Mouse (Mus musculus) limb, embryonic 14.5 days (tissue): ENCODE measurements around the gene Pak1ip1. TPM values are rescaled to one million over a fixed set of nuclear protein-coding genes. Genes with fewer than 3 reads are reported as not detected.

Experiments
- ATAC-seq: fragments of 200-750 bp; cut with Nextera tagmentation; 2 replicates; pipeline ENCODE4 v1.8.0; 2017; ENCODE audit warnings: low read depth, moderate number of reproducible peaks, moderate TSS enrichment; ENCODE audit not compliant: low FRiP score
- DNase-seq: peaks from one replicate; pipeline ENCODE4 v3.0.0-alpha.2; 2015; ENCODE audit warnings: low spot score
- H3K27ac ChIP-seq: fragments of 300-500 bp; sonication (generic); replicated peaks from 2 replicates; pipeline ENCODE4 v1.5.1; 2014; ENCODE audit warnings: low read depth, mild to moderate bottlenecking, low read length, moderate library complexity, mixed read lengths
- H3K27me3 ChIP-seq: fragments of 300-500 bp; sonication (generic); 2 replicates; pipeline ENCODE4 v1.6.1; 2014; ENCODE audit warnings: low read length, mixed read lengths; ENCODE audit not compliant: control insufficient read depth, insufficient read depth
- H3K36me3 ChIP-seq: fragments of 300-500 bp; sonication (generic); 2 replicates; pipeline ENCODE4 v1.6.1; 2014; ENCODE audit warnings: mild to moderate bottlenecking, low read length, moderate library complexity, mixed read lengths; ENCODE audit not compliant: control insufficient read depth, insufficient read depth
- H3K4me1 ChIP-seq: fragments of 300-500 bp; sonication (generic); 2 replicates; pipeline ENCODE4 v1.6.1; 2014; ENCODE audit warnings: antibody characterized with exemption, low read length, mixed read lengths; ENCODE audit not compliant: control insufficient read depth, insufficient read depth
- H3K4me2 ChIP-seq: fragments of 300-500 bp; sonication (generic); replicated peaks from 2 replicates; pipeline ENCODE4 v1.6.1; 2014; ENCODE audit warnings: low read depth, mild to moderate bottlenecking, low read length, moderate library complexity; ENCODE audit not compliant: severe bottlenecking
- H3K4me3 ChIP-seq: fragments of 300-500 bp; sonication (generic); replicated peaks from 2 replicates; pipeline ENCODE4 v1.5.1; 2014; ENCODE audit warnings: low read length
- H3K9ac ChIP-seq: fragments of 300-500 bp; sonication (generic); 2 replicates; pipeline ENCODE4 v1.6.1; 2014; ENCODE audit warnings: mild to moderate bottlenecking, low read depth, low read length, moderate library complexity; ENCODE audit not compliant: severe bottlenecking
- H3K9me3 ChIP-seq: fragments of 300-500 bp; sonication (generic); 2 replicates; pipeline ENCODE4 v1.6.1; 2016; ENCODE audit warnings: low read length; ENCODE audit not compliant: control insufficient read depth
- POLR2A ChIP-seq: fragments of 200-500 bp; IDR thresholded peaks from 2 replicates; pipeline ENCODE4 v1.8.0; 2012; ENCODE audit warnings: inconsistent platforms, mild to moderate bottlenecking, moderate library complexity, borderline replicate concordance; ENCODE audit not compliant: insufficient read depth, insufficient read length; ENCODE audit errors: extremely low read depth
- WGBS: fragments of 180-500 bp; shearing (Covaris S2); extraction: QIAGEN DNeasy Blood & Tissue Kit; methylation state at CpG from one replicate; pipeline ENCODE4 v1.1.7; 2014; 5-methylcytosine and 5-hydroxymethylcytosine counted together
- polyA plus RNA-seq, 2 experiments: library from polyadenylated mRNA; depleted of rRNA in 1 of 2; stranded (reverse) in 1 of 2; unstranded in 1 of 2; fragments of >200 nt; fragmentation: Nextera tagmentation in 1 of 2; extraction: Ambion mirVana in 1 of 2; gene quantifications; 2 replicates each; pipeline versions ENCODE4 v1.2.1 to v1.2.3; 2012 to 2014

Gene Pak1ip1
- polyA plus RNA-seq, 2 experiments: 54.0 to 55.7 TPM

DNA sequence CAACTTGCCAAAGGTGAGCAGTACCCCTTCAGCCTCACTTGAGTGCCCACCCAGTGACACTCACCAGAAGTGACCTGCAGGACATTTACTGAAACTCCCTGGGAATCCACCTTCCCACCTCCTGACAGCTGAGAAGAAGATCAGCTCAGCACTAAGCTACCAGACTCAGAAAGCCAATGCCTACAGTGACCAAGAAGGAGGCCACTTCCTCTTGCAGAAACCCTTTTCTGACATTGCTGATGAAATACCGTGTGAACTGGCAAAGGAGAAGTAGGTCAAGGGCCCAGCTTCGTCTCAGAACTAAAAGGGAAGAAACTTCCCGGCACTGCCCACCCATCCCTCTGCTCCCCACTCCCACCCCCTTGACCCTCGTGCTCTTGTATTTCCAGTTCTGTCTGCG, 32.3 kb upstream of the Pak1ip1 start:
- H3K4me3 ChIP-seq: no peak overlapping the region
- H3K9me3 ChIP-seq: no peaks in the 10 kb centered on the region
- WGBS: 76% methylated on average over 5 of the region's 5 CpGs
- H3K4me2 ChIP-seq: no peak overlapping the region
- TF ChIP-seq POLR2A: no peak
- H3K4me1 ChIP-seq: no peaks in the 10 kb centered on the region
- no peak overlapping the region for H3K27ac ChIP-seq
- ATAC-seq (no peak), DNase-seq (no peak)
- H3K9ac ChIP-seq: no peak overlapping the region
- H3K27me3 ChIP-seq: no peaks in the 10 kb centered on the region
- no peaks in the 10 kb centered on the region for H3K36me3 ChIP-seq

DNA sequence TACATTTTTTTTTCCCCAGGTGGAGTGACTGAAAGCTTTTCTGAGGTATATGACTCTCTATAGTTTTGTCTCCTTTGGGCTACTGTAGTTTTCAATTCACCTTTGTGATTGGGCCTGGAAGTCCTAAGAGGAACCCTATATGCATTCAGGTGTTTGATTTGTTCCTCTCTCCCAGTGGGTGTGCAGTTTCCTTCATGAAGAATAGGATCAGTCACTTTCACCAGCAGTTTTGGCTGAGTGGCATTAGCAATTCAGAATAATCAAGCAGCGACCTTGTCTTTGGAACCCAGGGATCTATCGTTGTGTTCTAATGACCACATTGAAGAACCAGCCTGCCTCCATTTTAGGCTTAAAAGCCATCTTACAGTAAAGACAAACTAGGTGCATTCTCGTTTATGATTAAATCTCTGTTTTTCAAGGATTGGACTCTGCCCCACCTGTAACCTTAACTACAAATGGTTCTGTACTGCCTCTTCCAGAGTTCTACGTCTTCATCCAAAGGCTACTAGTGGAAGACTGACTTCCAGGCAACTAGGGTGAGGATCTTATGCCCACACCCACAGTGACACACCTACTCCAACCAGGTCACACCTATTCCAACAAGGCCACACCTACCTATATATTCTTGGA, 30.9 kb upstream of the Pak1ip1 start:
- Histone ChIP-seq H3K9ac (no peak overlapping the region), H3K4me1 (no peaks in the 10 kb centered on the region), H3K9me3 (no peaks in the 10 kb centered on the region), H3K4me2 (no peak overlapping the region), H3K27ac (no peak overlapping the region), H3K27me3 (no peaks in the 10 kb centered on the region), H3K4me3 (no peak overlapping the region), H3K36me3 (no peaks in the 10 kb centered on the region)
- no peak for TF ChIP-seq POLR2A
- ATAC-seq: no peak
- no peak for DNase-seq
- 87% methylated on average over 4 of the region's 4 CpGs for WGBS

DNA sequence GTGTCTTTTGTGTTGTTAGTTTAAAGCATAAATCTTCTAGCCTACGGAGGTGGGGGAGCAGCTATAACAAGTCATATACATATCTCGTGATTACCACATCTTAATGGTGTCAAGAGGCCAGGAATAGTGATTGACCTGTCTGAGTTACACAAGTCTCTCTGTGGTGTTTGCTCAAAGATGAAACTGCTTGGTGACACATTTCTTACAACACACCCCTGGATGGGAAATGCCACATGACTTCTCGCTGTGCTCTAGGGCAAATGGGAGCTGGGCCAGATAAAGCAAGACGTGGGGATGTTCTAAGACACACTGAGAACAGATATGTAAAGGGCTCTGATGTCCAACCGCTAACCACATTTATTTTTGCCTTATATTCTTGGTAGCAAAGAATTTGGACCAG, 29.6 kb upstream of the Pak1ip1 start:
- H3K4me1 ChIP-seq: no peaks in the 10 kb centered on the region
- no peaks in the 10 kb centered on the region for H3K27me3 ChIP-seq
- WGBS: 86% methylated on average over 5 of the region's 5 CpGs
- no peak overlapping the region for H3K27ac ChIP-seq
- H3K4me3 ChIP-seq: no peak overlapping the region
- no peak overlapping the region for H3K4me2 ChIP-seq
- ATAC-seq (no peak), DNase-seq (no peak)
- TF ChIP-seq POLR2A: no peak
- no peaks in the 10 kb centered on the region for H3K36me3 ChIP-seq
- H3K9ac ChIP-seq: no peak overlapping the region
- no peaks in the 10 kb centered on the region for H3K9me3 ChIP-seq

DNA sequence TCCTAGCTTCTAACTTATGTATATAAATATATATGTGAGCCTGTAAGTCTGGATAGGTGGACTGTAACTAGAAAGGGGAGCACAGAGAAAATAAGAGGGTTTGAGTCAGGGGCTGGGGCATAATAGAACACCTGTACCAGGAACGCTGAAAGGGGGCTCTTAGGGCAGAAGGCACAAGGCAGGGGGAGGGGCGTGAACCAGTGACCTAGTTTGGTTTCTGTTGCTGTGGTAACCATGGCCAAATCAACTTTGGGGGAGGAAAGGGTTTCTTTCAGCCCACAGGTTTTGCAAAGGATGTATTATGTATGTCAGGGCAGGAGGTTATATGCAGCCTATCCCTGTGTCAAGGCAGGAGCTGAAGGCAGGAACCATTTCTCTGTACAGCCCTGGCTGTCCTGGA, 29.0 kb upstream of the Pak1ip1 start:
- WGBS: 89% methylated on average over 2 of the region's 2 CpGs
- no peak for TF ChIP-seq POLR2A
- H3K4me1 ChIP-seq: no peaks in the 10 kb centered on the region

DNA sequence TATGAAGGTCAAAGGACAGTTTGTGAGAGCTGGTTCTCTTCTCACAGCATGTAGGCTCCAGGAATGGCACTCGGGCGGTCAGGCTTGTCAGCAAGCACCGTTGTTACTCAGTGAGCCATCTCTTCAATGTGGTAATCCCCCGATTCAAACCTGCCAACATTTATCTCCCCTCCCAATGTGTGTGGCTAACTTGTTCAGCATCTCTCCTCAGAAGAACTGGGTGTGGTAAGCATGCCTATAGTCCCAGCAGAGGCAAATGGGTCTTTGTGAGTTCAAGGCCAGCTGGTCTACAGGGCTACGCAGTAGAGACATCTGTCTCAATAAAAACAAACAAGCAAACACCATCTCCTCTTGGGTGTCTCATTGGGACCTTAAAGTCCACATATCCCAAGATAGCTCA, 27.8 kb upstream of the Pak1ip1 start:
- Histone ChIP-seq H3K4me1 (no peaks in the 10 kb centered on the region), H3K36me3 (no peaks in the 10 kb centered on the region), H3K4me2 (no peak overlapping the region), H3K9me3 (no peaks in the 10 kb centered on the region), H3K27ac (no peak overlapping the region), H3K27me3 (no peaks in the 10 kb centered on the region), H3K9ac (no peak overlapping the region), H3K4me3 (no peak overlapping the region)
- DNase-seq (no peak), ATAC-seq (no peak)
- no peak for TF ChIP-seq POLR2A
- 89% methylated on average over 5 of the region's 5 CpGs for WGBS

More for the DNA sequence above, 29.0 kb upstream of the Pak1ip1 start:
- DNase-seq (no peak), ATAC-seq (no peak)
- H3K9me3 ChIP-seq: no peaks in the 10 kb centered on the region
- H3K27ac ChIP-seq: no peak overlapping the region
- no peak overlapping the region for H3K4me2 ChIP-seq
- H3K9ac ChIP-seq: no peak overlapping the region
- no peaks in the 10 kb centered on the region for H3K27me3 ChIP-seq
- H3K4me3 ChIP-seq: no peak overlapping the region
- no peaks in the 10 kb centered on the region for H3K36me3 ChIP-seq

DNA sequence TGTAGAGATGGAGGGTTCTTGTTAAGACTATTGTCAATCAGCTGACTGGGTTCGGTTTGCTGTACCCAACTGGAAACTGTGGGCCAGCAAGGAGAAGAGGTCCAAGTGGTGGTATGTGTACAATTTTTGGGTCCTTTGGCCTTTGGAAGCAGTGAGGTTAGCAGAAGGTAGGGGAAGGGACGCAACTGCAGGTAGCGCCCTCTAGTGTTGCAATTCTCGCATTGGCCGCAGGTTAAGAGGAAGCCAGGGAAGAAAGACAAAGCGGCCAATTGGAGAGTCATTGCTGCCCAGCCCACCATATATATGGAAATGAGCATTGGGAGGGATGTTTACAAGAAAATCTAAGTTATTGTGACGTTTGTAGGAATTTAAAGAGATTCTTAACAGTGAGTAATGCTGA, 23.2 kb upstream of the Pak1ip1 start:
- H3K9ac ChIP-seq: no peak overlapping the region
- H3K27ac ChIP-seq: no peak overlapping the region
- no peak for TF ChIP-seq POLR2A
- DNase-seq (no peak), ATAC-seq (no peak)
- H3K4me1 ChIP-seq: no peaks in the 10 kb centered on the region
- H3K9me3 ChIP-seq: no peaks in the 10 kb centered on the region
- no peak overlapping the region for H3K4me2 ChIP-seq
- no peaks in the 10 kb centered on the region for H3K36me3 ChIP-seq
- H3K4me3 ChIP-seq: no peak overlapping the region
- 14% methylated on average over 7 of the region's 7 CpGs for WGBS
- H3K27me3 ChIP-seq: no peaks in the 10 kb centered on the region
